Mouse (Mus musculus): Measurements from ENCODE around the gene Crip1.

- TF ChIP-seq MAFK (IDR thresholded peaks at IDR 0.05; ENCODE audit: insufficient read depth, low read depth, low read length) (no peak), ZC3H11A (IDR thresholded peaks at IDR 0.05; ENCODE audit: borderline replicate concordance, low read depth, low read length) (no peak), ZNF384 (IDR thresholded peaks at IDR 0.05; ENCODE audit: low read depth, low read length) (no peak), HCFC1 (IDR thresholded peaks at IDR 0.05; ENCODE audit: borderline replicate concordance, insufficient read depth, low read length) (no peak)
These were observed 8.6 kb downstream of the Crip1 start for GRCm38 (mm10) chr12:113154747-113155075.

Measured in ES-E14 (cell line).